Mouse (Mus musculus): ENCODE measurements around the gene Glrp1. TPM values are rescaled to one million over a fixed set of nuclear protein-coding genes. Genes with fewer than 3 reads are reported as not detected.
A peak's percentile ranks its signal among the peaks of the same experiment; 100 is the strongest.

Glrp1 gene
- total RNA-seq, 2 experiments from 2014 or later = 0.18 TPM; not detected in 1

DNA sequence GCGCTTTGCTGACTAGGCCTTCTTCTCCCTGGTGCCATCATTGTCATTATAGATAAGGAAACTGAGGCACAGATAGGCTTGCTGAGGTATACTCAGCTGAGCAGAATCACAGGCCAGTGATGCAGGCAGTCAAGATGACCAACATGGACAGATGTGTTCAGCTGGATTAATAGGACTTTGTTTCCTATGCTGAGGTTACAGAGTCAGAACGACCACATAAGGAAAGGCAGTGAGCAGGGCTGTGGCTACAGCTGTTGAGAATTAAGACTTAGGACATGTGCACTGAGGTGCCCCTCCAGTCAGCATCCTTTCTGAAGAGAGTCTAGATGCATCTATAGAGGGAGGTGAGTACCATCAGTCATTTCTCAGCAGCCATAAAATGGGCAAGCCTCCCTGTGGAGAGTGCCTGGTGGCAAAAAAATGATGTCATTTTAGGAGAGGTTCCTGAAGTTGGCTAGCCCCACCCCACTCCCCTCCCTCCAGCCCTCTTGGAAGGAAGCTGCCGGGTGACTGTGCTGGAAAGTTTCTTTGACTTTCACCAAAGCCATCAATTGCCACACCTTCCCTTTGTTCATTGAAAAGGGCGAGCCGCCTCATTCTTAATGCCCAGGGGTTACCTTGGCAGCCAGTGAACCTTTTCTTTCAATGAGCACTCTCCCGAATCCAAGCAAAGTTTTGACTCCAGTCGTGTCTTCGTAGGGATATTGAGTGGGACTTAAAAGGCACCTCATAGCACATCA is 43.4 kb downstream of the Glrp1 start:
- DNase-seq (ENCODE audit: extremely low spot score in 1 of 2, low spot score in 2 of 2) = no peak
- intact Hi-C loops (cut with DNase I) = no loop called here

DNA sequence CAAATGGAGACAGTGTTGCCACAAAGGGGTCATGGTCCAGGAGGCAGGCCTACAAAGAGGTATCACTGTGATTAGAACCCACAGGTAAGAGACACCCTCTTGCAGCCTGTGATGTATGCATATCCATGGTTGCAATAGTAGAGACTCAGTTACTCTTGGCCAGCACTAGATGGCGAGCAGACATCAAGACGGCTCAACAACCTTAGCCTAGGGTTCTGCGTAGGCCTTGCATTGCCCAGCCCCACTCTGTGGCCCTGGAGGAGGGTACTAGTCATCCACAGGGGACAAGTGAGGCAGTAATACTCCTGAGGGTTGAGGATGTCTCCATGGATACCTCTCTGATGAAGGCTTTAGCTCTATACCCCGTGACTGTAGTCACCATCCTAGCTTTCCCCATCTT is 44.1 kb downstream of the Glrp1 start:
- DNase-seq (ENCODE audit: extremely low spot score in 1 of 2, low spot score in 2 of 2) = peak in 1 of 2 experiments; percentile 25
- intact Hi-C loops (cut with DNase I) = no loop called here

DNA sequence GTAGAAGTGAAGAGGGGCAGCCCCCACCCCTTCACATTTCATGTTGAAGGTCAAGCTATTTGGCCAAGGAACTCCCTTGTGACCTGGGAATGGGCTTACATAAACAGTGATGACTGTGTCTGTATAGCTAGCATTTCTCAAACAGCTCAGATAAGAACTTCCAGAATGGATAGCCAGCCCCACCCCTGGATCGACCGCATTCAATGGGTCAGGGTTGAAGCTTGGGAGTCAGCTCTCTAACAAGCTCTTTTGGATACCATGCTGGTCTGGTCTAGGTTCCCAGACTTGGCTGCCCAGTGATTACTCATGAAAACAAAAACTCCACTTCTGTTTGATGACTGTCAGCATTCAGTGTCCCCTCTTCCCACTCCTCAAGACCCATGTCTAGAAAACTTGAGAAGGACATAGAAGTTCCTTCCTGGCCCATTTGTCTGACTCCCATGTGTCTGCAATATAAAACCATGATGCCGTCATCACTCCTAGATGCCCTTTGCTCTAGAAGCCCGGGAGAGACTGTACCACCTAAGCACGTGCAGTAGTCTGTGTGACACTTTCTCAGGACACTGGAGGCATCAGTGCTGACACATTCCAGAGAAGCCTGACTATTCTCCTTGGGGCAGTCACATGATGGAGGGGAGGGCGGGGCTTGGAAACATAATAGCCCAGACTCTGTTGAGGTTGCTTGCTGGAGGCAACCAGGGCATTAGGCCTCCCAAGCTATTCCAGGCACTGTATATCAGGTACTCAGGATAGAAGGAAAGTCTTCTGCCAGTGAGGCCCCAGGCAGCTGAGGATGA is 45.6 kb downstream of the Glrp1 start:
- intact Hi-C loops (cut with DNase I) = no loop called here
- no peak for DNase-seq (ENCODE audit: extremely low spot score in 1 of 2, low spot score in 2 of 2)

DNA sequence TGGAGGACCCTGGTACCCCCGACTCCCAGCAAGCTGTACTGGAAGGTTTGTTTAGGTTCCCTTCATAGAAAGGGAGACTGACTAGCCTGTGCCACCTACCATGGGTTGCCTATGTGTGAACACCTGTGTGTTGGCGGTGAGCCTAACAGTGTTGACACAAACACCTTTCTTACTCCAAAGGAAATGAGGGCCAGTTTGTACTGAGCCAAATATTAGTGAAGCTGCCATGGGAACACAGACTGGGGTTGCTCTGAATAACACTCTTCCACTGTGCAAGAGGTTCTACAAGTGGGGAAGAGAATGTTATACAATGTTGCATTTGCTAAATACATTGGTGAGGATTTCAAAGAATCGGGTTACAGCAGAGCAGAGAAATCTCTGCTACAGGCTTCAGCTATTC is 46.6 kb downstream of the Glrp1 start:
- intact Hi-C loops (cut with DNase I) = no loop called here

DNA sequence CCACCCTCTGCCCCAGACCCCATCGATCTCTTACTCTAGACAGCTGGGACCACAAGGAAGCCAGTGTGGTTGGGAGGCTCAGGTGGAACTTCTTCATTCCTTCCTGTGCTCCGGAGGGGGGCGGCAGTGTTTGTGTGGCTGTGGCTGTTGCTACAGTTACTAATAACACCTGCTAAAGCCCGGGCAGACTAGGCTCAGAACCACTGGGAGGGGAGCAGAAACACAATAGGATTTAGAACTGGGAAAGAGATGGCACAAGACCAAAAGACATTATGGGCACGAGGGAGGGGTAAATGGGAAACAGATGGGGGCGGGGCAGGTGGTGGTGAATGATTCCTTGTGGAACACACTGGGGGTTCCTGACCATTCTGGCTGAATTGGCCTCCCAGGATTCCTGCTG is 47.4 kb downstream of the Glrp1 start:
- intact Hi-C loops (cut with DNase I) = no loop called here
- DNase-seq (ENCODE audit: extremely low spot score in 1 of 2, low spot score in 2 of 2) = peak in 1 of 2 experiments; percentile 26

More for the DNA sequence above, 46.6 kb downstream of the Glrp1 start:
- no peak for DNase-seq (ENCODE audit: extremely low spot score in 1 of 2, low spot score in 2 of 2)

DNA sequence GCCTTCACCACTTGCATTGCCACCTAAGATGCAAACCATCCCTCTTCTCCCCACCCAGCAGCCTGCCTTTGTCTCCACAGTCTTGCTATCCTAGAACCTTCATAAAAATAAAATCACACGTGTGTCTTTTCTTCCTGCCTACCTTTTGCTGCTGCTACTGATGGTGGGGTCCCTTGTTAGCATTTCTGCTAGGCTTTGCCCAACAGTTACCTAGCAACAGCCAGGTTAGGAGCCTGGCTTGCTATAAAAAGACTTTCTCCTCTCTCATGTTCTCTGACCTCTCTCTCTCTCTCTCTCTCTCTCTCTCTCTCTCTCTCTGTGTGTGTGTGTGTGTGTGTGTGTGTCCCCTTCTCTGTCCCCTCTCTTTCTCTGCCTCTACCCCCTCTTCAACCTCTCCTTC is 48.8 kb downstream of the Glrp1 start:
- intact Hi-C loops (cut with DNase I) = no loop called here
- DNase-seq (ENCODE audit: extremely low spot score in 1 of 2, low spot score in 2 of 2) = no peak

DNA sequence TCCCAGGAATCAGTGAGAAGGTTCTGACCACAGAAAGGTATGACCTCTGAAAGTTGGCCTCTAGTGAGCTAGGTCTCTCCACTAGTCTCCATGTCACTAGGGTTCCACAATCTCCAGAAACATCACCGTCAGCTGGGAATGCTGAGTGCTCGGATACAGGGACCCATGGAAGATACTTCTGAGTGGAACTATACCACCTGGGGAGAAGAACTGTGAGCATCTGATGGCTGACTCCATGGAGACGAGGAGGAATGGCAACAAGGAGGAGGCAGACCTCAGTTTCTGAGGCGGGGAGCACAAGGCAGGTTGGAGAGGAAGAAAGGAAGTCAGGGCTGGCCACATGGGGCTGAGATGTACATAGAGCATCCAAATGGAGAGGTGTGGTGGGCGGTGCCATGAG is 50.2 kb downstream of the Glrp1 start:
- intact Hi-C loops (cut with DNase I) = loop anchor here (5.0 kb wide), 1 partner anchor 248 kb away; no protein-coding TSS in a partner anchor
- no peak for DNase-seq (ENCODE audit: extremely low spot score in 1 of 2, low spot score in 2 of 2)

DNA sequence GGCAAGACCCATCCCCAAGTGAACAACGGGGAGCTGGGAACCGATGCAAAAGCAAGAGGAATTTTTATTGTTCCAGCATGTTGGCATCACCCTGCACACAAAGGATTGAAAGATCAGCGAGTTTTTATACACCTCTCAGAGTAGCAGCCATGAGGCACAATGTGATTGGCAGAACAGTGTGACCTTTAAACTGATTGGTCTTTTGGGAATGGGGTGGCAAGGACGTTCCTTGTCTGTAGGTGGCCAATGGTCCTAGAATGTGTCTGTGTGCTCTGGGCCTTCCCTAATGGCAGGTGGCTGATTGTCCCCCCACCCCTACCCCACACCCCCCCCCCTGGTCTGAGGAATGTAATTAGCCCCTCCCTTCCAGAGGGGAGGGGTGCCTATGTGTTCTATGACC is 50.7 kb downstream of the Glrp1 start:
- intact Hi-C loops (cut with DNase I) = loop anchor here (5.0 kb wide), 1 partner anchor 248 kb away; no protein-coding TSS in a partner anchor
- no peak for DNase-seq (ENCODE audit: extremely low spot score in 1 of 2, low spot score in 2 of 2)

DNA sequence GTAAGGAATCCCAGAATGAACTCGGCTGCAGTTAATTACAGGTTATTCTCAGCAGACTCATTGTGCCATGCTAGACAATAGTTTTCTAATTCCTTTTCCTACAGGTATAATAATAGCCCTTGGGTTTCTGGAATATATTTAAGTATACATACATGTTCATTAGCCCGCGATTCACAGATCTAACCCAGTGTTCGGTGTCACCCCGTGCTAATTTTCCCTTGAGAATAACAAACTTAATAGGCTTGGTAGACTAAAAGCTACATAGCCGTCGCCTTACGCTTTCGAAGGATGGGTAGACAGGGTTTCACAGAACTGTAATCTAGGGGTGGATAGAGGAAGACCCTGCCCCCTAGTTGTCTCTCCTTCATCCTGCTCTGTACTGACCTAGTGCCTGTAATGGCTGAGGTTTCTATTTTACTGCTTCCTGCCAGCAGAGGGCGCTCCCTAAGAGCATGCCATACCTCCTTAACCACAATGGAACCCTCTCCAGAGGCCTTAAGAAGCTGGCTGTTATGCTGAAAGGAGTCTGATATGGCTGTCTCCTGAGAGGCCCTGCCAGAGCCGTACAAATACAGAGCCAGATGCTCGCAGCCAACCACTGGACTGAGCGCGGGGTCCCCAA is 53.3 kb downstream of the Glrp1 start:
- intact Hi-C loops (cut with DNase I) = loop anchor here (5.0 kb wide), 1 partner anchor 251 kb away; no protein-coding TSS in a partner anchor
- peak; percentile 64 to 68 for DNase-seq (ENCODE audit: extremely low spot score in 1 of 2, low spot score in 2 of 2)

DNA sequence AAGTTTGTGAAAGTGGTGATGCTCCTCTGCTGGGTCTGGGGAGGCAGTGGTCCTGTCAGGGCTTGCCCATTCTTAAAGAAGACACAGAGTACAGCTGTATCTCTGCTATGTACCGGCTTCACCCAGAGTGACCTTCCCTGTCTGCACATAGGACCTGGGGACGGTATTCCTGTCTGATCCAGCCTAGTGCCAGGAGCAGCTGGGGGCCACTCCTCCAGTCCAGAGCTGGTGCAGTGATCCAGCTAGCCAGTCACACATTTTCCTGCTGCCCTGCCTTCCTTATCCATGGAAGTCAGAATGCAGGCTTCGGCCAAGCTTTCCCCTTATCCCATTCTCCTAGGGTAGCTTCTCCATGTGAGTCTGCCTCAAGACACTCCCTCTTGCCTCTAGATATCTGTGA is 54.1 kb downstream of the Glrp1 start:
- intact Hi-C loops (cut with DNase I) = loop anchor here (5.0 kb wide), 1 partner anchor 252 kb away; no protein-coding TSS in a partner anchor
- no peak for DNase-seq (ENCODE audit: extremely low spot score in 1 of 2, low spot score in 2 of 2)

DNA sequence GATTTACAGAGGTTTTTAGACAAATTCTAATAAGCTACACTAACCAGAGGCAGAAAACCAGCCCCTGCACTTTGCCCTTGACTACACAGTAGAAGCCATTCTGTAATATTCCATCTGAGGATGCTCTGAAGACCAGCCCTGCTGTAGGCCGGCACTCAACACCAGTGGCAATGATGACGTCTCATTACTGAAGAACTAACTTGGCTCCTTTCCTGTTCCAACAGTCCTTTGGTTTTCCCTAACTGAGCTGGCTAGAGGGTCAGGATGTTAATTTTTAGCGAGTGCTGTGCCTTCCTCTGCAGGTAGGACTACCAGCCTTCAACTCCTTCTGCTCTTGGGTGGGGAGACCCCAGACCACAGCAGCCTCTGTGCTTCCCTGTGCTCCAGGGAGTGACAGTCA is 55.2 kb downstream of the Glrp1 start:
- intact Hi-C loops (cut with DNase I) = loop anchor here (5.0 kb wide), 1 partner anchor 253 kb away; no protein-coding TSS in a partner anchor
- no peak for DNase-seq (ENCODE audit: extremely low spot score in 1 of 2, low spot score in 2 of 2)

DNA sequence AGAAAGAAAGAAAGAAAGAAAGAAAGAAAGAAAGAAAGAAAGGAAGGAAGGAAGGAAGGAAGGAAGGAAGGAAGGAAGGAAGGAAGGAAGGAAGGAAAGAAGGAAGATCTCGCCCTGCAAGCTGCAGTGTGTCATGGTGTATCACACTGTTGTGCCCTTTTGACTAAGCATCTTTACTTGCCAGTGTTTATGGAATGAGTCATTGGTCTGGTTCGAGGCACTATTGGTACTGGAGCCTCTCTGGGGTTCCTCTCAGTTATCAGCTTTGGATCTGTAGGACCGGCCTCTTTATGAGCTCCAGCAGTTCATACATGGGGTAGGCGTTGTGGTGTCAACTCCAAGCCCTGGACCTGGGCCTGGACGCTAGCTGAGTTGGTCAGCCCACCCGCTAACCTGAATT is 57.7 kb downstream of the Glrp1 start:
- intact Hi-C loops (cut with DNase I) = no loop called here
- DNase-seq (ENCODE audit: extremely low spot score in 1 of 2, low spot score in 2 of 2) = no peak

DNA sequence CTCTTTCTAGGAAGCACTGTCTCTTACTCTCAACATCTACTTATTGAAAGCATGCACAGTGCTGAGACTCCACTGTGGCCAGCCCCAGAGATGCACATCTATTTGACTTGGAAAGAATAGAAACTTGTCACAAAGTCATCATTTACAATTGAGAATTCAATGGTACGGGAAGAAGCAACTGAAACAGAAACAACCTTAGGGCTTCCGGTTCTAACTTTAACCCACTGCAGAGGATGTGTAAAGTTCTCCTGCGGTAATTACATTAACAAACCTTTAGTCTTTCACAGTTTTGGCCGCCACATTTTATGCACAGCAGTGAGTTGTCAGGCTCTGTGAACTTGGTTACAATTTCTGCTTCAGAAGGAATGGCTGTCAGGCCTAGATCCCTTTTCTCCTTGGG is 59.2 kb downstream of the Glrp1 start:
- intact Hi-C loops (cut with DNase I) = no loop called here
- no peak for DNase-seq (ENCODE audit: extremely low spot score in 1 of 2, low spot score in 2 of 2)

Other genes starting within 250 kb of the Glrp1 start
- gene Hjurp, start 232.4 kb downstream of the Glrp1 start, total RNA-seq (2021) = 10 to 100 TPM; 42.0 to 44.4 TPM
- 1 to 10 TPM; 1.2 to 1.5 TPM for gene Trpm8, start 232.4 kb downstream of the Glrp1 start, total RNA-seq (2021)
- gene Spp2, start 103.1 kb downstream of the Glrp1 start, total RNA-seq (2021) = under 1 TPM in 1 of 2 experiments, not detected in 1; 0.56 TPM
- gene Arl4c, start 192.2 kb upstream of the Glrp1 start, total RNA-seq (2021) = 10 to 100 TPM; 56.2 to 62.1 TPM

All from left cerebral cortex, postnatal 10 days (tissue).